Mouse (Mus musculus) CH12.LX (cell line): Measurements from ENCODE around the gene Il22ra1.

Experiments
- BHLHE40 ChIP-seq: IDR thresholded peaks from 2 replicates; pipeline ENCODE4 v1.6.1; 2011; ENCODE audit warnings: mild to moderate bottlenecking, low read depth, low read length, improper control_type of control experiment
- CHD2 ChIP-seq: IDR thresholded peaks from 2 replicates; pipeline ENCODE4 v1.6.1; 2011; ENCODE audit warnings: low read length, improper control_type of control experiment
- CTCF ChIP-seq, 2 experiments: IDR thresholded peaks in 1 of 2; conservative IDR thresholded peaks in 1 of 2; 2 replicates each; pipeline ENCODE4 v1.5.1; 2011 to 2012; ENCODE audit warnings: low read depth in 2 of 2, low read length in 2 of 2, improper control_type of control experiment in 1 of 2, inconsistent platforms in 1 of 2, mild to moderate bottlenecking in 1 of 2, moderate library complexity in 1 of 2
- EP300 ChIP-seq: IDR thresholded peaks from 2 replicates; pipeline ENCODE4 v1.6.1; 2011; ENCODE audit warnings: low read length, improper control_type of control experiment
- NRF1 ChIP-seq: IDR thresholded peaks from 2 replicates; pipeline ENCODE4 v1.6.1; 2014; ENCODE audit warnings: low read depth, mild to moderate bottlenecking, inconsistent platforms, low read length, improper control_type of control experiment, moderate library complexity
- POLR2A ChIP-seq: IDR thresholded peaks from 2 replicates; pipeline ENCODE4 v1.6.1; 2011; ENCODE audit warnings: low read depth, mild to moderate bottlenecking, improper control_type of control experiment, low read length
- USF2 ChIP-seq: conservative IDR thresholded peaks from 2 replicates; pipeline ENCODE4 v1.6.1; 2011; ENCODE audit warnings: low read depth, low read length, improper control_type of control experiment

- TF ChIP-seq POLR2A (no peak), EP300 (no peak), USF2 (no peak), BHLHE40 (no peak), NRF1 (no peak), CTCF (conservative IDR thresholded peaks at IDR 0.05 in 1 of 2, IDR thresholded peaks at IDR 0.05 in 1 of 2; ENCODE audit: low read depth in 2 of 2, low read length in 2 of 2) (no peak), CHD2 (no peak)
Measured at GRCm38 (mm10) chr4:135781304-135781703, 53.3 kb downstream of the Il22ra1 start.
